Mouse (Mus musculus) neural tube, embryonic 13.5 days (tissue): Measurements from ENCODE around the gene Plekha5. TPM values are rescaled to one million over a fixed set of nuclear protein-coding genes. Genes with fewer than 3 reads are reported as not detected.

ENCODE experiments used
- ATAC-seq: fragments of 200-750 bp; cut with Nextera tagmentation; 2 replicates; pipeline ENCODE4 v1.8.0; 2017; ENCODE audit warnings: low read depth, mild to moderate bottlenecking, moderate TSS enrichment, moderate library complexity
- H3K27ac ChIP-seq: fragments of 300-500 bp; sonication (generic); replicated peaks from 2 replicates; pipeline ENCODE4 v1.5.1; 2015; ENCODE audit warnings: moderate library complexity, mild to moderate bottlenecking, inconsistent platforms
- H3K27me3 ChIP-seq: fragments of 300-500 bp; sonication (generic); 2 replicates; pipeline ENCODE4 v1.6.1; 2015; ENCODE audit warnings: mild to moderate bottlenecking, inconsistent platforms
- H3K36me3 ChIP-seq: fragments of 300-500 bp; sonication (generic); 2 replicates; pipeline ENCODE4 v1.6.1; 2015; ENCODE audit warnings: mild to moderate bottlenecking, inconsistent platforms
- H3K4me1 ChIP-seq: fragments of 300-500 bp; sonication (generic); replicated peaks from 2 replicates; pipeline ENCODE4 v1.6.1; 2015; ENCODE audit warnings: inconsistent platforms
- H3K4me2 ChIP-seq: fragments of 300-500 bp; sonication (generic); 2 replicates; pipeline ENCODE4 v1.6.1; 2015; ENCODE audit warnings: inconsistent platforms, mild to moderate bottlenecking, moderate library complexity
- H3K4me3 ChIP-seq: fragments of 300-500 bp; sonication (generic); 2 replicates; pipeline ENCODE4 v1.5.1; 2015; ENCODE audit warnings: mild to moderate bottlenecking, inconsistent platforms
- H3K9ac ChIP-seq: fragments of 300-500 bp; sonication (generic); 2 replicates; pipeline ENCODE4 v1.6.1; 2015; ENCODE audit warnings: moderate library complexity, mild to moderate bottlenecking, inconsistent platforms
- H3K9me3 ChIP-seq: fragments of 300-500 bp; sonication (generic); 2 replicates; pipeline ENCODE4 v1.6.1; 2016; ENCODE audit warnings: inconsistent platforms
- WGBS: fragments of 180-500 bp; shearing (Covaris S2); methylation state at CpG from one replicate; pipeline ENCODE4 v1.1.7; 2015; 5-methylcytosine and 5-hydroxymethylcytosine counted together
- polyA plus RNA-seq: library from polyadenylated mRNA; unstranded; fragments of >200 nt; fragmentation: Nextera tagmentation; extraction: Ambion mirVana; gene quantifications from 2 replicates; pipeline ENCODE4 v1.2.1, GENCODE M21; 2015

The Plekha5 gene
- polyA plus RNA-seq = 44.0 and 49.5 TPM in 2 replicates

DNA sequence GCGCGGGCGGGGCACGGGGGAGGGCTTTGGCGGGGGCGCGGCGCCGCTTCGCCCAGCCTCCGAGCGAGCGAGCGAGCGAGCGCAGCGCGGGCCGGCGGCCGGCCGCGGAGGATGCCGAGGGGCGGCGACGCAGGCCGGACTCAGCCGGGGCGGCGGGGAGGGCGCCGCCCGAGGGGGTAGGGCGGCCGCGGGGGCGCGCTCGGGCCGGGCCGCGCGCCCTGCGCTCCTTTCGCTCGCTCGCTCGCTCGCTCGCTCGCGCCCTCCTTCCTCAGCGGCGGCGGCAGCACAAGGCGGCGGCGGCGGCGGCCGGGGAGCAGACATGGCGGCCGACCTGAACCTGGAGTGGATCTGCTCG lies at the start of gene Plekha5:
TSS of gene Plekha5 (plus strand) at position 209 of the 355 bp plus-strand sequence.
- Histone ChIP-seq H3K4me3 (peak within 1 kb of the TSS; percentile 97), H3K36me3 (peaks cover under 1% of the 10 kb centered on the region; the same call in 1 of the 2 replicates), H3K27me3 (no peaks in the 10 kb centered on the region), H3K27ac (peak within 1 kb of the TSS; percentile 97), H3K9ac (peak within 1 kb of the TSS; percentile 99), H3K4me1 (peaks cover 39% of the 10 kb centered on the region), H3K9me3 (0 out of 2 replicates have a peak, but pooled peaks cover 10% of the 10 kb centered on the region), H3K4me2 (peak within 1 kb of the TSS; percentile 70)
- ATAC-seq = peak; percentile 88
- WGBS = under 1% methylated on average over 52 of the region's 65 CpGs

DNA sequence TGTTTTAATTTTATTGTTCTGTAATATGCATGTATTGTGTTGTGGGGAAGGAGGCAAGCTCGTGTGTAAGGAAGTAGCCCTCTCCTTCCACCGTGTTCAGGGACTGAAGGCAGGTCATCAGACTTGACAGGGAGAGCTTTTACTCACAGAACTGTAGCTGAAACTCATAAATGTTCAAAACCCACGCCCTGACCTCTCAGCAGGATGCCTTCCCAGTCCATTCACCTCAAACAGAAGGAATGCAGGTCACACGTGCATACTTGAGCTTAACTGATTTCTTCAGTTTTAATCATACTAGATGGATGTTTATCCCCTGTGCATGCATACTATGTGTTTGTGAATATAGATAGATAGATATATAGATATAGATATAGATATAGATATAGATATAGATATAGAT lies 48.2 kb upstream of the Plekha5 start:
- Histone ChIP-seq H3K4me1 (no peaks in the 10 kb centered on the region), H3K4me3 (no peak overlapping the region), H3K27me3 (no peaks in the 10 kb centered on the region), H3K4me2 (no peak overlapping the region), H3K9me3 (no peaks in the 10 kb centered on the region), H3K36me3 (no peaks in the 10 kb centered on the region), H3K9ac (no peak overlapping the region), H3K27ac (no peak overlapping the region)
- ATAC-seq = no peak
- WGBS = 46% methylated on average over 4 of the region's 4 CpGs

DNA sequence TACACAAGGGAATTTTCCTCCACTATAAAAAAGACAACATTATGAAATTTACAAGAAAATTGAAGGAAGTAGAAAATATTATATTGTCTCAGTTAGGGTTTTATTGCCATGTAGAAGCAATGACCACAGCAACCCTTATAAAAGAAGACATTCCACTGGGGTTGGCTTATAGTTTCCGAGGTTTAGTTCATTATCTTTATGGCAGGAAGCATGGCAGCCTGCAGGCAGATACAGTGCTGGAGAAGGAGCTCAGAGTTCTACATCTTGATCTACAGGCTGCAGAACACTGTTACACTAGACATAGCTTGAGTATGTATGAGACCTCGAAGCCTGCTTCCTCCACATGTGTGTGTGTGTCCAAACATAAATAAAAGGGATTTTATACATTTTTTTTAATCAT lies 43.3 kb upstream of the Plekha5 start:
- WGBS = 71% methylated on average over 2 of the region's 2 CpGs
- H3K4me1 ChIP-seq = peaks cover 5% of the 10 kb centered on the region; the same call in 1 of the 2 replicates
- no peaks in the 10 kb centered on the region for H3K36me3 ChIP-seq
- no peak for ATAC-seq
- H3K27ac ChIP-seq = no peak overlapping the region
- no peak overlapping the region for H3K4me3 ChIP-seq
- no peak overlapping the region for H3K4me2 ChIP-seq
- no peak overlapping the region for H3K9ac ChIP-seq
- H3K27me3 ChIP-seq = no peaks in the 10 kb centered on the region
- no peaks in the 10 kb centered on the region for H3K9me3 ChIP-seq

DNA sequence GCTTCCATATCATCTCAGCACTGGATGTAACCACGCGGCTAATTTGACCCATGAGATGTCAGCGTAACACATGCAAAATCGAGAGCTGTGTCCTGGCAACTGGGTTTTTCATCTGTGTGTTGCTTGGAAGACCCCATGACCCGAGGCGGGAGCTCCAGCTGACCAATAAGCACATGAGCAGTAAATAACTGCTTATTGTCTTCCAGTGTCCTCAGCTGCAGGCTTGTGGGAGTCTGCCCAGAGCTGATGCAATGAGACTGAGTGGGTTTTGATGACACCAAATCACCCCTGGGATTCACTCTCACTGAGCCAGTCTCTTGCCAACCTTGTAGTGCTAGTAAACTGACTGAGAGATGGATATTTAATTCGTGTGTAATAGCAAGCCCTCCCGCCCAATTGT lies 42.7 kb upstream of the Plekha5 start:
- no peak for ATAC-seq
- 66% methylated on average over 8 of the region's 8 CpGs for WGBS
- Histone ChIP-seq H3K36me3 (no peaks in the 10 kb centered on the region), H3K27ac (no peak overlapping the region), H3K4me3 (no peak overlapping the region), H3K27me3 (no peaks in the 10 kb centered on the region), H3K9ac (no peak overlapping the region), H3K9me3 (no peaks in the 10 kb centered on the region), H3K4me1 (peaks cover 5% of the 10 kb centered on the region; the same call in 1 of the 2 replicates), H3K4me2 (no peak overlapping the region)

DNA sequence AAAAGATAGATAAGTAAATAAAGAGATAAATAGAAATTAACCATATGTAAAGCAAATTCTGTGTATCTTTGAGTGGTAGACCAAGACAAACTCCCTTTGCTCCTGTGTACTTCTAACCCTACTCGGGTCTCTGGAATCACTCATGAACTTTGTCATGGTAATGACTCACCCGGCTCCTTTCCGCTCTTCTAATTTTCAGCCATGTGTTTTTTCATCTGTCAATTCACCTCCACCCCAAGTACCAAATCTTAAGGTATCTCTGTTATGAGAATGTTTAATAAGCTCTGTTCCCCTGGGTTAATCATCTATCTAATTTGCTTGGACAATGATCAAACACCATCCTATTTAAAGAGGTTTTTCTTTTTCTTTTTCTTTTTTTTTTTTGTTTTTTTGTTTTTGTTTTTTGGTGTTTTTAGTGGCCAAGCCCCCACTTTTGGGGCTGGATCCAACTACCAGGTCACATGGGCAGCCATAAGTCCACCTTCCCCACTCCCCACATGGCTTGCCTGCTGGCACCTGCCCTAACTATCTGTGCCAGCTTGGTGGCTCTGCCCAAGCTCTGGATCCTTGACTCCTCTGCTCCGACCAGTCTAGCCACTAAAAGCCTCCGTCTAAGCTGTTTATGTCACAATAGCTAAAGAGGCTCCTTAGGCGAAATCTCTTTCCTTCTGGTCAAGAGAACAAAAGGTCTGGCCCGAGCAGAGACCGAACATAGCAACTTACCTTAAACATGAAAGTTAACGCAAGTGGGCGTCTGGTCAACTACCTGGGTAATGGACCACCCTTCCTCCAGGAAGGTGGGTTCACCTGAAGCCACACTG lies 40.1 kb upstream of the Plekha5 start:
- Histone ChIP-seq H3K4me3 (no peak overlapping the region), H3K27ac (no peak overlapping the region), H3K27me3 (no peaks in the 10 kb centered on the region), H3K9me3 (no peaks in the 10 kb centered on the region), H3K4me1 (peaks cover 5% of the 10 kb centered on the region; the same call in 1 of the 2 replicates), H3K9ac (no peak overlapping the region), H3K36me3 (no peaks in the 10 kb centered on the region), H3K4me2 (no peak overlapping the region)
- ATAC-seq = no peak
- 92% methylated on average over 10 of the region's 10 CpGs for WGBS

DNA sequence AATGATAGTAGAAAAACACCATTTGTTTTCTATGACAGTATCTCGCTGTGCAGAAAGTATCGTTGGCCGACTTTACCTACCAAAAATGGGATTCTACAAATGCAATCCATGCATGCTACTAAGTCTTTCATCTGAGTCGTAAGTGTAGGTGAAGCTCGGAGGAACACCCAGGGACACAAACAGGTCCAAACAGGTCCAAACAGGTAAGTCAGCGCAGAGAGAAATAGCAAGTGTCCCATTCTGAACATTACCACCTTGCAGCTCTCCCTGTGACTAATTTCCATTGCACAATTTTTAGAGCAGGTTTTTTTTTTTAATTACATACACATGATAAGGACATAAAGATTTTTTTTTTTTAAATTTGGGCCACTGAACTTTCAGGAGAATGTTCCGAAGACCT lies 27.2 kb upstream of the Plekha5 start:
- WGBS = 94% methylated on average over 7 of the region's 7 CpGs

DNA sequence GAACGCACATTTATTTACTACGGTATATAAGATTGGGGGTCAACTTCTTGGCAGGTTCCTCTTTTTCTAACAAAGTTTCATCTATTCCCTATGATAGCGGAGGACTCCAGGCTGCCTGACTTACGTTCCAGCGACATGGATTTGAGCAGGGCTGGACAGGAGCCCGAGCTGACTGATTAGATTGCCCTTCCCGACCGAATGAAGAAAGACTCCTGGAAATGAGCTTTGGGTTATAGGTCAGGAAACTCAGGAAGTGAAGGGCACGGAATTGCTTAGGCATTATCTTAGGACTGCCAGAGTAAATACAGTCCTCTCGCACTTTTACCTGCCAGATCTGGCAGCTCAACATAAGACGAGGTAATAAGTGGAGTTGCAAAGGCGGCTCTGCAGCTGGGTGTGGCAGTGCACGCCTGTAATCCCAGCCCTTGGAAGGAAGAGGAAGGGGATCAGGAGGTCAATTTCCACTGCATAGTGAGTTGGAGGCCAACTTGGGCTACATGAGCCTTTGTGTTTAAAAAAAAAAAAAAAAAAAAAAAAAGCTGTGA lies 21.0 kb upstream of the Plekha5 start:
- H3K4me2 ChIP-seq = no peak overlapping the region
- no peak overlapping the region for H3K4me3 ChIP-seq
- no peaks in the 10 kb centered on the region for H3K9me3 ChIP-seq
- no peak overlapping the region for H3K9ac ChIP-seq
- WGBS = 89% methylated on average over 13 of the region's 13 CpGs
- H3K4me1 ChIP-seq = no peaks in the 10 kb centered on the region
- H3K27me3 ChIP-seq = no peaks in the 10 kb centered on the region
- H3K36me3 ChIP-seq = no peaks in the 10 kb centered on the region
- no peak overlapping the region for H3K27ac ChIP-seq
- ATAC-seq = no peak

More for the DNA sequence above, 27.2 kb upstream of the Plekha5 start:
- Histone ChIP-seq H3K4me3 (no peak overlapping the region), H3K4me2 (no peak overlapping the region), H3K4me1 (no peaks in the 10 kb centered on the region), H3K36me3 (no peaks in the 10 kb centered on the region), H3K27ac (no peak overlapping the region), H3K9ac (no peak overlapping the region), H3K9me3 (no peaks in the 10 kb centered on the region), H3K27me3 (no peaks in the 10 kb centered on the region)
- no peak for ATAC-seq

DNA sequence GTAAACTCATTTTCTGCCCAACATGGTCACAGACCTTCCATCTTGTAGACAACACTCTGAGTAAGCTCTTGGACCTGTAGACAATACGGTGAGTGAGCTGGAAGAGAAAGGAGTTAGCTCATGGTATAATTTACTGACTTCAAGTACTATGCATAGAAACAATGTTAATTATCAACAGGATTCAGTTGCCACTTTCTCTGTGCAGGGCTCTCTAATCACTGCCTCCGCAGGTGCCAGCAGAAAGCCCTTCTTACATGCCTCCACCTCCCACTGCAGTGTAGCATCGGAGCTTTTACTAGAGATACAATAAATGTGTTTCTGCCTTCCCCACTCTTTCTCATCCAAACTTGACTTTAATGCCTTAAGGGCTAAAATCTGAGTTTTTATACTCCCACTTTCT lies 11.9 kb upstream of the Plekha5 start:
- H3K27me3 ChIP-seq = no peaks in the 10 kb centered on the region
- no peak overlapping the region for H3K4me2 ChIP-seq
- WGBS = 69% methylated on average over 3 of the region's 3 CpGs
- no peak overlapping the region for H3K9ac ChIP-seq
- H3K9me3 ChIP-seq = no peaks in the 10 kb centered on the region
- no peak for ATAC-seq
- H3K36me3 ChIP-seq = no peaks in the 10 kb centered on the region
- H3K27ac ChIP-seq = no peak overlapping the region
- H3K4me3 ChIP-seq = no peak overlapping the region
- no peaks in the 10 kb centered on the region for H3K4me1 ChIP-seq

DNA sequence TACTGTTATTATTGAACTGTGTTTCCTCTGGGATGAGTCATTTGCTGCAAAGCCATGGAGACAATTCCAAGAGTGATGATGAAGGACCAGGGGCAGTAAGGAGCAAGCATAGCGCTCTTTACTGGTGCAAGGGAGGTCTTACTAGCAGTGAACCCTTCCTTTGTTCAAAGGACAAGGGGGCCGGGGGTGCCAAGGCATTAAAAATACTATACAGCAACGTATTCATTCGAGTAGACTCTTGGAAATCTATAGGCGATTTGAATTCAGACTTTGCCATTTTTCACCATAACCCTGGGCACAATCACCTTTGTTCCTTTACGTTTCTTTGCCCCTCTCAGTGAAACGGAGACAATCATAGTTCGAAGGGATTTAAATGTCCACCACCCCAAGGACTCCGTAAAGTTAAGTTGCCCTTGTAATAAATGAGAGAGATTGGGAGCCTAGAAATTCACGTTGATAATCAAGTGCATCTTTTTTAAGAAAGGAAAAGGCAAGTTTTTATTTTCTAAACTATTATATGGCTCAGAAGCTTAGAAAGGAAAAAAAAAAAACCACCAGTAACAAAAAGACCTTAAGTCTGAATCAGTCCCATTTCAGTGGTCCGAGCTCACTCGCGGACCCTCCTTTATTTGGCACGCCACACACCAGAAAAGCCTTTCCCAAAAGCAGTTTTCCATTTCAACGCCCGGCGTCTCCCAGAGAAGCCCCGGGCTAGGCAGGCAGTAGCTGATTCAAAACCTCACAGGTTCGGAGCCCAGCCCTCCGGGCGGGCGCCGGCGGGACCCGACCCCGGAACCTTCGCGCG lies 611 bp upstream of the Plekha5 start:
- Histone ChIP-seq H3K9ac (peak overlapping the region; percentile 99), H3K27ac (peak overlapping the region; percentile 97), H3K4me1 (peaks cover 36% of the 10 kb centered on the region), H3K4me3 (peak overlapping the region; percentile 97), H3K27me3 (no peaks in the 10 kb centered on the region), H3K9me3 (0 out of 2 replicates have a peak, but pooled peaks cover 10% of the 10 kb centered on the region), H3K36me3 (no peaks in the 10 kb centered on the region), H3K4me2 (peak overlapping the region; percentile 70)
- 5% methylated on average over 29 of the region's 29 CpGs for WGBS
- no peak for ATAC-seq

DNA sequence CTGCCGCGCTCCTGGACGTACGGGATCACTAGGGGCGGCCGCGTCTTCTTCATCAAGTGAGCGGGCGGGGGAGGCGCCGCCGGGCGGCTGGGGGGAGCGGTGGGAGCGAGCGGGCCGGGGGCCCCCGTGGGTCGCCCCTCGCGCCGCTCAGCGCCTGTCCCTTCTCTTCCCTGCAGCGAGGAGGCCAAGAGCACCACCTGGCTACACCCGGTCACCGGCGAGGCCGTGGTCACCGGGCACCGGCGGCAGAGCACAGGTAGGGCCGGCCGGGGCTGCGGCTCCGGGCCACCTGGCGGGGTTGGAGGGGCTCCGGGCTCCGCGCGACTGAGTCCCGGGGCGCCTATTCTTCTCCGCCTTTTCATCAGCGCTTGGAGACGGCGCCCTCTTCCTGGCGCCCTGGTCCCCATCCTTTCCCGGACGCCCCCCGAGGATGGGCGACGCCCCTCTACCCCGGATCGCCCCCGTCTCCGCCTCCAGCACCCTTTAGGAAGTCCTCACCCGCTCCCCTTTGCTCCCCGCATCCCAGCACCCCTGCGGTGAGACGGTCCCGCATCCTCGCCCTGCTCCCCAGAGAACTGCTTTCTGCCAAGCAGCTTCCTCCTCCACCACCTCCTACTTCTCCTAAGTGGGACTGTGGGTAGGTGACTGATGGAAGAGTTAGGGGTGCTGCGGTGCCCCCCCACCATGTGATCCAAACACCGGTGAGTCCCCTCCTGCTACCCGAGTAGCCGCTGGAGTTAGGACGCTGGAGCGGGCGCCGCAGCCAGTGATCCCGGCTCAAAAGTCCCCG lies 542 bp downstream of the Plekha5 start:
- ATAC-seq = peak; percentile 91
- no peaks in the 10 kb centered on the region for H3K27me3 ChIP-seq
- WGBS = 0% methylated on average over 48 of the region's 72 CpGs
- peak overlapping the region; percentile 97 for H3K4me3 ChIP-seq
- H3K9ac ChIP-seq = peak overlapping the region; percentile 99
- peaks cover 7% of the 10 kb centered on the region; the same call in 1 of the 2 replicates for H3K36me3 ChIP-seq
- H3K4me2 ChIP-seq = peak overlapping the region; percentile 70
- H3K9me3 ChIP-seq = 0 out of 2 replicates have a peak, but pooled peaks cover 6% of the 10 kb centered on the region
- peaks cover 39% of the 10 kb centered on the region for H3K4me1 ChIP-seq
- peak overlapping the region; percentile 97 for H3K27ac ChIP-seq

DNA sequence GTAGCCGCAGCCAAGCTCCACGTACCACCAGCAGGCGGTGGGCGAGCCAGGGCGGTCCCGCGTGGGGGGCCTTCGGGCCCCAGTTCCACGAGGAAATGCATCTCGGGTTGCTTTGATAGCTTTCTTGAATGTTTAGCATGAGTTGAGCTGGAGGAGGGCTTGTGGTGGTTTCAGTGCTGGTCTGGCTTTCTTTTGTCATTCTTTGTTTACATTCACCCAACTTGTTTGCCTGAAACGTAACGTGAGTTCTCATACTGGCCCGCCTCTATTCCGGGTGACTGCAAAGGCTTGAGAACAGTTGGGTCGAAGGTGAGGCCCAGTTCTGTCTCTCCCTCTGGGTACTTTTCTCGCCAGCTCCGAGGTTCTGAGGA lies 1.1 kb downstream of the Plekha5 start:
- ATAC-seq = no peak
- Histone ChIP-seq H3K27ac (peak overlapping the region; percentile 97), H3K4me2 (peak overlapping the region; percentile 70), H3K36me3 (peaks cover 8% of the 10 kb centered on the region), H3K27me3 (no peaks in the 10 kb centered on the region), H3K9ac (peak overlapping the region; percentile 99), H3K4me1 (peaks cover 39% of the 10 kb centered on the region), H3K9me3 (0 out of 2 replicates have a peak, but pooled peaks cover under 1% of the 10 kb centered on the region), H3K4me3 (peak overlapping the region; percentile 97)
- under 1% methylated on average over 17 of the region's 17 CpGs for WGBS
